Mouse (Mus musculus) gonadal fat pad, adult 2 months (tissue): ENCODE data around the gene Nf1. TPM values are rescaled to one million over a fixed set of nuclear protein-coding genes. Genes with fewer than 3 reads are reported as not detected.

ENCODE experiments used
- polyA plus RNA-seq: library from polyadenylated mRNA; depleted of rRNA; stranded (reverse); fragments of >200 nt; gene quantifications from 2 replicates; pipeline ENCODE4 v1.2.3, GENCODE M21; 2012; rRNA removed

Nf1 gene
- polyA plus RNA-seq, 1 experiment = 12.1 TPM

Other genes with a start within 250 kb of the Nf1 start
- 11.8 and 13.9 TPM in 2 replicates for gene Ksr1, start 193.3 kb upstream of the Nf1 start, polyA plus RNA-seq
- 35.5 and 38.7 TPM in 2 replicates for gene Wsb1, start 85.0 kb upstream of the Nf1 start, polyA plus RNA-seq
- not detected in 2 replicates for gene Gm9964, start 42.8 kb upstream of the Nf1 start, polyA plus RNA-seq
- gene Omg, start 164.4 kb downstream of the Nf1 start, polyA plus RNA-seq = not detected in 2 replicates
- 4.9 and 6.3 TPM in 2 replicates for gene Evi2b, start 184.1 kb downstream of the Nf1 start, polyA plus RNA-seq
- gene Evi2, start 190.9 kb downstream of the Nf1 start, polyA plus RNA-seq = 0.32 and 0.34 TPM in 2 replicates
- 8.1 and 10.2 TPM in 2 replicates for gene Evi2a, start 190.9 kb downstream of the Nf1 start, polyA plus RNA-seq